Mouse (Mus musculus) limb, embryonic 11.5 days (tissue): ENCODE results near the gene Ccnh. TPM values are rescaled to one million over a fixed set of nuclear protein-coding genes. Genes with fewer than 3 reads are reported as not detected.
"Not testable (repeated sequence)": the region's sequence is repeated elsewhere in the genome, so short reads cannot be mapped to it uniquely, and the experiment has no call there.

Experiments used
- ATAC-seq: fragments of 200-750 bp; cut with Nextera tagmentation; 2 replicates; pipeline ENCODE4 v1.8.0; 2017; ENCODE audit warnings: low read depth; ENCODE audit not compliant: insufficient number of reproducible peaks, low FRiP score, low TSS enrichment
- DNase-seq: peaks from one replicate; pipeline ENCODE4 v3.0.0-alpha.2; 2015; ENCODE audit warnings: low spot score
- H3K27ac ChIP-seq: fragments of 300-500 bp; sonication (generic); replicated peaks from 2 replicates; pipeline ENCODE4 v1.5.1; 2014; ENCODE audit warnings: low read depth, mild to moderate bottlenecking, low read length
- H3K27me3 ChIP-seq: fragments of 300-500 bp; sonication (generic); 2 replicates; pipeline ENCODE4 v1.6.1; 2014; ENCODE audit warnings: mild to moderate bottlenecking, low read length, mixed read lengths; ENCODE audit not compliant: control insufficient read depth, insufficient read depth
- H3K36me3 ChIP-seq: fragments of 300-500 bp; sonication (generic); 2 replicates; pipeline ENCODE4 v1.6.1; 2014; ENCODE audit warnings: mild to moderate bottlenecking, low read length, moderate library complexity, mixed read lengths; ENCODE audit not compliant: control insufficient read depth, insufficient read depth
- H3K4me1 ChIP-seq: fragments of 300-500 bp; sonication (generic); 2 replicates; pipeline ENCODE4 v1.6.1; 2014; ENCODE audit warnings: low read length, mixed read lengths; ENCODE audit not compliant: control insufficient read depth, insufficient read depth
- H3K4me2 ChIP-seq: fragments of 300-500 bp; sonication (generic); 2 replicates; pipeline ENCODE4 v1.6.1; 2014; ENCODE audit warnings: low read depth, mild to moderate bottlenecking, moderate library complexity; ENCODE audit not compliant: severe bottlenecking
- H3K4me3 ChIP-seq: fragments of 300-500 bp; sonication (generic); 2 replicates; pipeline ENCODE4 v1.5.1; 2014; ENCODE audit warnings: low read depth, low read length
- H3K9ac ChIP-seq: fragments of 300-500 bp; sonication (generic); 2 replicates; pipeline ENCODE4 v1.6.1; 2014; ENCODE audit warnings: mild to moderate bottlenecking, low read length
- H3K9me3 ChIP-seq: fragments of 300-500 bp; sonication (generic); 2 replicates; pipeline ENCODE4 v1.6.1; 2016; ENCODE audit warnings: low read length; ENCODE audit not compliant: control insufficient read depth
- WGBS: fragments of 180-500 bp; shearing (Covaris S2); extraction: QIAGEN DNeasy Blood & Tissue Kit; methylation state at CpG from one replicate; pipeline ENCODE4 v1.1.7; 2014; 5-methylcytosine and 5-hydroxymethylcytosine counted together
- polyA plus RNA-seq: library from polyadenylated mRNA; unstranded; fragments of >200 nt; fragmentation: Nextera tagmentation; extraction: Ambion mirVana; gene quantifications from 2 replicates; pipeline ENCODE4 v1.2.1, GENCODE M21; 2014

Gene Ccnh
- polyA plus RNA-seq, result 102 and 110 TPM in 2 replicates

DNA sequence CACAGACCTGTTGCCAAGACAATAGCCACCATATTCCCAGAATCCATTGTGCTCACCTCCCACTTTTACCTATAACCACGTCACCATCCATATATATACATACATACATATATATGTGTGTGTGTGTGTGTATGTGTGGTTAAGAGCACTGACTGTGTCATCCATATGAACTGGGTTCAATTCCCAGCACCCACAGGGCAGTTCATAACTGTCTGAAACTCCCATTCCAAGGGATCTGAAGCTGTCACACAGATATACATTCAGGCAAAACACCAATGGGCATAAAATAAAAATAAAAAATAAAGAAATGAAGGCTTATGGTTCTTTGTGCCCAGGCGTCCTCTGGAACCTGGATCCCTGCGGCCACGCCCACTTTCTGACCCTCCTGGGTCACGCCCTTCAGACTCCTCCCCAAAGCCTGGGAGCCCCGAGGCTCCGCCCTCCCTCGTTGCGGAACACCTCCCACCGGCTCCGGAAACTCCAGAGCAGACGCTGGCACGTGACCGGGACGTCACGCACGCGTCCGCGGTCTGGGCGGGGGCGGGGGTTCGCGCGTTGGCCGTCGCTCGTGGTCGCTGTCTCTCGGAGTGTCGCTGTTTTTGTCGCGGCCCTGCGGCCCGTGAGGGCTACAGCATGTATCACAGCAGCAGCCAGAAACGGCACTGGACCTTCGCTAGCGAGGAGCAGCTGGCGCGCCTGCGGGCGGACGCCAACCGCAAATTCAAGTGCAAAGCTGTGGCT, at the start of gene Ccnh:
Gene Ccnh, plus strand, starts transcription at position 506 of the 741 bp plus-strand sequence.
- H3K4me1 ChIP-seq, result no peaks in the 10 kb centered on the region
- peak within 1 kb of the TSS; percentile 85 for H3K9ac ChIP-seq
- H3K27me3 ChIP-seq, result no peaks in the 10 kb centered on the region
- peak within 1 kb of the TSS; percentile 70 for H3K4me2 ChIP-seq
- WGBS, result 1% methylated on average over 44 of the region's 44 CpGs
- ATAC-seq, result peak; percentile 99
- peaks cover 8% of the 10 kb centered on the region; the same call in 1 of the 2 replicates for H3K36me3 ChIP-seq
- H3K9me3 ChIP-seq, result no peaks in the 10 kb centered on the region
- H3K27ac ChIP-seq, result no peak within 1 kb of the TSS
- peak; percentile 92 for DNase-seq
- peak within 1 kb of the TSS; percentile 84 for H3K4me3 ChIP-seq

DNA sequence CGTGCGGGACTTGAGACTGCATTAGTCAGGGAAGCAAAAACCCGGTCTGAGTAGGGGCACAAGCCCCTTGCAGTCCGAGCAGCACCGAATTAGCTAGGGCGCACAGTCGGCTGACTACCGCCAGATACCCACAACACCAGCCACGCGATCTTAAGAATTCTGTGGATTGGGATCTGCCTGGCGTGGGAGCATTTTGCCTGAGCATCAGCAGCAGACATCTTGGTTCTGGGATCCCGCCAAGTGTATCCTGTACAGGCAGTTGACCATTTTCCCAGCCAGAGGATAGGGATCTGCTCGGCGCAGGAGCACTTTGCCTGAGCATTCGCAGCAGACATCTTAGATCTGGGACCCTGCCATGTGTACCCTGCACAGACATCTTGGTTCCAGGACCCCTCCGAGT, 45.8 kb upstream of the Ccnh start:
- DNase-seq, ATAC-seq: not testable (repeated sequence)
- 95% methylated on average over 16 of the region's 16 CpGs for WGBS

DNA sequence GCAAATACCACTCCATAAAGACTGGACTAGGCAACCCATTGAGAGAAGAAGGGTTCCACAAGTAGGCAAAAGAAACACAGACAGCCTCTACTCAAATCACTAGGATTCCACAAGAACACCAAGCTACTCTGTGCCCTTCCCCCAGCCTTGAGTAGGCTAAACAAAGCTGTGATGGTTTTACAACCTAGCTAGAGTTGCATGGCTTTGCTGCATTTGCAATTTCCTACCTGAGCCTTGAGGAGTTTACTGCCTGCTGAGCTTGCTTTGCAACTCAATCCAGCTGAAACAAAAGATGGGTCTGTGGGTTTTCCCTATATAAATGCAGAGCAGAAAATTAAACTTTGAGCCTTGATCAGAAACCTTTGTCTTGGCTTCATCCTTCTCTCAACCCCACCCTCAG, 42.7 kb upstream of the Ccnh start:
- no peaks in the 10 kb centered on the region for H3K9me3 ChIP-seq
- no peaks in the 10 kb centered on the region for H3K27me3 ChIP-seq
- no peak overlapping the region for H3K4me3 ChIP-seq
- no peak for DNase-seq
- no peak overlapping the region for H3K9ac ChIP-seq
- H3K27ac ChIP-seq, result no peak overlapping the region
- H3K4me2 ChIP-seq, result no peak overlapping the region
- no peak for ATAC-seq
- no peaks in the 10 kb centered on the region for H3K36me3 ChIP-seq
- H3K4me1 ChIP-seq, result no peaks in the 10 kb centered on the region

More for the DNA sequence above, 45.8 kb upstream of the Ccnh start:
- H3K4me2 ChIP-seq, H3K4me1 ChIP-seq, H3K9me3 ChIP-seq, H3K27me3 ChIP-seq, H3K36me3 ChIP-seq, H3K27ac ChIP-seq, H3K9ac ChIP-seq, H3K4me3 ChIP-seq: not testable (repeated sequence)

- 89% methylated on average over 6 of the region's 6 CpGs for WGBS
- no peak overlapping the region for H3K27ac ChIP-seq
- H3K4me3 ChIP-seq, result no peak overlapping the region
- H3K27me3 ChIP-seq, result no peaks in the 10 kb centered on the region
- DNase-seq (no peak), ATAC-seq (no peak)
- H3K9ac ChIP-seq, result no peak overlapping the region
- no peaks in the 10 kb centered on the region for H3K4me1 ChIP-seq
- no peaks in the 10 kb centered on the region for H3K9me3 ChIP-seq
- no peaks in the 10 kb centered on the region for H3K36me3 ChIP-seq
- no peak overlapping the region for H3K4me2 ChIP-seq
Measured at GRCm38 (mm10) chr13:85154746-85155145, 34.5 kb upstream of the Ccnh start.

GRCm38 (mm10) chr13:85159971-85160370, 29.2 kb upstream of the Ccnh start:
- WGBS, result 85% methylated on average over 2 of the region's 2 CpGs
- H3K9me3 ChIP-seq, result no peaks in the 10 kb centered on the region
- H3K27me3 ChIP-seq, result no peaks in the 10 kb centered on the region
- ATAC-seq (no peak), DNase-seq (no peak)
- no peaks in the 10 kb centered on the region for H3K36me3 ChIP-seq
- no peak overlapping the region for H3K27ac ChIP-seq
- no peaks in the 10 kb centered on the region for H3K4me1 ChIP-seq
- no peak overlapping the region for H3K9ac ChIP-seq
- H3K4me3 ChIP-seq, result no peak overlapping the region
- no peak overlapping the region for H3K4me2 ChIP-seq

GRCm38 (mm10) chr13:85164512-85165124, 24.6 kb upstream of the Ccnh start:
- no peak overlapping the region for H3K27ac ChIP-seq
- ATAC-seq, result no peak
- no peak overlapping the region for H3K4me3 ChIP-seq
- WGBS, result 47% methylated on average over 4 of the region's 4 CpGs
- DNase-seq, result no peak
- no peaks in the 10 kb centered on the region for H3K36me3 ChIP-seq
- H3K9ac ChIP-seq, result no peak overlapping the region
- H3K27me3 ChIP-seq, result no peaks in the 10 kb centered on the region
- H3K4me1 ChIP-seq, result no peaks in the 10 kb centered on the region
- no peak overlapping the region for H3K4me2 ChIP-seq
- H3K9me3 ChIP-seq, result no peaks in the 10 kb centered on the region

DNA sequence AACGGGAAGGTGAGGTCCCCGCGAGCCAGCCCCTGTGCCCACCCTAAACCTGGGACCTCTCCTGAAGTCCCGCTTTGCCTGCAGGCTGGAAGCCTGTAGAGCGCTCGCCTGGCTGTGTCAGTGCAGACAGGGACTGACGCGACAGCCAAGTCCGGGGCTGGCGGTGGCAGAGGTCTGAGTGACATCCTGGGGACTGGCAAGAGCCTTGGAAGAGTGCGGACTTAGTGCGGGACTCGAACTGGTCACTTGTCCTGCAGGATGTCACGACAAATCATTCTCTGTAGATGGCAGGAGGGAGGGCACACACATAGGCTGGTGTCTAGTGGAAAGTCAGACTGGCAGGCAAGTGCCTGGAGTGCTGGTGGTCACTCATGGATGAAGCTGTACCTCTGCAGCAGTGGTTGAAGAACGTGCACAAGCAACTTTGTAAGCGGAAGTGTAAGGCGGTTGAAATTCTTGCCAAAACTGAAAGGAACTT, 475 bp downstream of the Ccnh start:
- WGBS, result 3% methylated on average over 17 of the region's 17 CpGs
- H3K27me3 ChIP-seq, result no peaks in the 10 kb centered on the region
- H3K4me1 ChIP-seq, result no peaks in the 10 kb centered on the region
- H3K27ac ChIP-seq, result no peak overlapping the region
- H3K9ac ChIP-seq, result peak overlapping the region; percentile 85
- H3K9me3 ChIP-seq, result no peaks in the 10 kb centered on the region
- no peak for DNase-seq
- peak overlapping the region; percentile 70 for H3K4me2 ChIP-seq
- peak overlapping the region; percentile 84 for H3K4me3 ChIP-seq
- no peak; the same call in none of the 2 replicates for ATAC-seq
- H3K36me3 ChIP-seq, result peaks cover 8% of the 10 kb centered on the region; the same call in 1 of the 2 replicates

DNA sequence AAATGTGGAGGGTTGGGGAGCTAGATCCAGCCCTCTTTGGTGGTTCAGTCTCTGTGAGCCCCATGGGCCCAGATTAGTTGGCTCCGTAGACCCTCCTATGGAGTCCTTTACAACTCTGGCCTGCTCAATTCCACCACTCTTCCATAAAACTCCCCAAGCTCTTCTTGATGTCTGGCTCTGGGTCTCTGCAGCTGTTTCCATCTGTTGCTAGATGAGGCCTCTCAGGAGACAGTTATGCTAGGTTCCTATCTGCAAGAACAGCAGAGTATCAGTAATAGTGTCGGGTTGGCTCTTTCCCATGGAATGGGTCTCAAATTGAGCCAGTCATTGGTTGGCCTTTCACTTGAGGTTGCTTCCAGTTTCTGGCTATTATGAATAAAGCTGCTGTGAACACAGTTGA, 2.0 kb downstream of the Ccnh start:
- no peak overlapping the region for H3K4me3 ChIP-seq
- no peak for DNase-seq
- no peaks in the 10 kb centered on the region for H3K4me1 ChIP-seq
- 95% methylated on average over 2 of the region's 2 CpGs for WGBS
- H3K36me3 ChIP-seq, result peaks cover 8% of the 10 kb centered on the region; the same call in 1 of the 2 replicates
- no peak overlapping the region for H3K4me2 ChIP-seq
- no peak overlapping the region for H3K27ac ChIP-seq
- H3K9me3 ChIP-seq, result no peaks in the 10 kb centered on the region
- H3K27me3 ChIP-seq, result no peaks in the 10 kb centered on the region
- H3K9ac ChIP-seq, result no peak overlapping the region
- no peak for ATAC-seq
